Mouse (Mus musculus) heart, postnatal 0 days (tissue): Measurements from ENCODE around the gene Gm42906. TPM values are rescaled to one million over a fixed set of nuclear protein-coding genes. Genes with fewer than 3 reads are reported as not detected.

Experiments
- ATAC-seq: fragments of 200-750 bp; cut with Nextera tagmentation; 2 replicates; pipeline ENCODE4 v1.8.0; 2017; ENCODE audit warnings: low read depth, moderate number of reproducible peaks, moderate library complexity; ENCODE audit not compliant: insufficient read depth
- DNase-seq: peaks from one replicate; pipeline ENCODE4 v3.0.0-alpha.2; 2016; ENCODE audit warnings: low spot score
- H3K27ac ChIP-seq: fragments of 300-500 bp; sonication (generic); 2 replicates; pipeline ENCODE4 v1.5.1; 2014; ENCODE audit warnings: low read depth, mild to moderate bottlenecking
- H3K27me3 ChIP-seq: fragments of 300-500 bp; sonication (generic); 2 replicates; pipeline ENCODE4 v1.6.1; 2014; ENCODE audit warnings: low read length, mixed read lengths; ENCODE audit not compliant: control insufficient read depth, insufficient read depth
- H3K36me3 ChIP-seq: fragments of 300-500 bp; sonication (generic); replicated peaks from 2 replicates; pipeline ENCODE4 v1.6.1; 2014; ENCODE audit warnings: low read length, mixed read lengths; ENCODE audit not compliant: control insufficient read depth, insufficient read depth
- H3K4me1 ChIP-seq: fragments of 300-500 bp; sonication (generic); 2 replicates; pipeline ENCODE4 v1.6.1; 2014; ENCODE audit warnings: antibody characterized with exemption; ENCODE audit not compliant: control insufficient read depth, insufficient read depth
- H3K4me2 ChIP-seq: fragments of 300-500 bp; sonication (generic); 2 replicates; pipeline ENCODE4 v1.6.1; 2014; ENCODE audit warnings: low read depth, mild to moderate bottlenecking, low read length, moderate library complexity
- H3K4me3 ChIP-seq: fragments of 300-500 bp; sonication (generic); 2 replicates; pipeline ENCODE4 v1.5.1; 2014; ENCODE audit warnings: low read depth, low read length
- H3K9ac ChIP-seq: fragments of 300-500 bp; sonication (generic); replicated peaks from 2 replicates; pipeline ENCODE4 v1.6.1; 2014; ENCODE audit warnings: low read depth, low read length, mixed read lengths
- H3K9me3 ChIP-seq: fragments of 300-500 bp; sonication (generic); replicated peaks from 2 replicates; pipeline ENCODE4 v1.6.1; 2016; ENCODE audit warnings: low read length; ENCODE audit not compliant: control insufficient read depth
- CTCF ChIP-seq: IDR thresholded peaks from 2 replicates; pipeline ENCODE4 v1.5.1; 2016; ENCODE audit warnings: antibody characterized with exemption, control low read depth, low read depth
- EP300 ChIP-seq: IDR thresholded peaks from 2 replicates; pipeline ENCODE4 v1.6.1; 2016; ENCODE audit warnings: antibody characterized with exemption, low read depth
- WGBS: fragments of 180-500 bp; shearing (Covaris S2); extraction: QIAGEN DNeasy Blood & Tissue Kit; methylation state at CpG from one replicate; pipeline ENCODE4 v1.1.7; 2014; 5-methylcytosine and 5-hydroxymethylcytosine counted together
- polyA plus RNA-seq: library from polyadenylated mRNA; unstranded; fragments of >200 nt; fragmentation: Nextera tagmentation; extraction: Ambion mirVana; gene quantifications from 2 replicates; pipeline ENCODE4 v1.2.1, GENCODE M21; 2015
- total RNA-seq: library from RNA; depleted of rRNA; stranded (reverse); fragments of >200 nt; gene quantifications from 2 replicates; pipeline ENCODE4 v1.2.3, GENCODE M21; 2014; ENCODE audit warnings: low replicate concordance

The Gm42906 gene
- total and polyA plus RNA-seq, 2 experiments from 2014 or later = not detected

GRCm38 (mm10) chr5:151143955-151144354, 284.0 kb downstream of the Gm42906 start:
- Histone ChIP-seq H3K4me2 (no peak overlapping the region), H3K36me3 (no peaks in the 10 kb centered on the region), H3K27me3 (no peaks in the 10 kb centered on the region), H3K9ac (no peak overlapping the region), H3K4me1 (0 out of 2 replicates have a peak, but pooled peaks cover 13% of the 10 kb centered on the region), H3K27ac (no peak overlapping the region), H3K4me3 (no peak overlapping the region), H3K9me3 (no peaks in the 10 kb centered on the region)
- DNase-seq (no peak), ATAC-seq (no peak)
- TF ChIP-seq CTCF = no peak
- TF ChIP-seq EP300 = no peak
- 82% methylated on average over 5 of the region's 5 CpGs for WGBS

- ATAC-seq = peak; percentile 34
- TF ChIP-seq EP300 (no peak), CTCF (no peak)
- Histone ChIP-seq H3K4me3 (no peak overlapping the region), H3K36me3 (no peaks in the 10 kb centered on the region), H3K4me1 (0 out of 2 replicates have a peak, but pooled peaks cover 18% of the 10 kb centered on the region), H3K27me3 (no peaks in the 10 kb centered on the region), H3K4me2 (no peak overlapping the region), H3K9me3 (no peaks in the 10 kb centered on the region), H3K9ac (no peak overlapping the region), H3K27ac (peak overlapping the region; percentile 50)
- no peak for DNase-seq
- WGBS = 39% methylated on average over 11 of the region's 11 CpGs
Measured at GRCm38 (mm10) chr5:151142671-151143601, 285.0 kb downstream of the Gm42906 start.

- peak; percentile 73 for ATAC-seq
Measured at GRCm38 (mm10) chr5:151142241-151142640, 285.7 kb downstream of the Gm42906 start.

GRCm38 (mm10) chr5:151137901-151138300, 290.1 kb downstream of the Gm42906 start:
- peaks cover 16% of the 10 kb centered on the region; the same call in 1 of the 2 replicates for H3K4me1 ChIP-seq
- no peak overlapping the region for H3K9ac ChIP-seq
- no peaks in the 10 kb centered on the region for H3K27me3 ChIP-seq
- H3K4me2 ChIP-seq = no peak overlapping the region
- H3K36me3 ChIP-seq = no peaks in the 10 kb centered on the region
- H3K9me3 ChIP-seq = no peaks in the 10 kb centered on the region
- ATAC-seq (no peak), DNase-seq (no peak)
- no peak overlapping the region for H3K4me3 ChIP-seq
- no peak overlapping the region for H3K27ac ChIP-seq
- WGBS = 23% methylated on average over 5 of the region's 5 CpGs
- TF ChIP-seq CTCF (no peak), EP300 (no peak)

More at GRCm38 (mm10) chr5:151142241-151142640, 285.7 kb downstream of the Gm42906 start:
- Histone ChIP-seq H3K27me3 (no peaks in the 10 kb centered on the region), H3K9me3 (no peaks in the 10 kb centered on the region), H3K27ac (0 out of 2 replicates have a peak overlapping the region, but pooled peaks have one; percentile 50), H3K36me3 (no peaks in the 10 kb centered on the region), H3K9ac (no peak overlapping the region), H3K4me1 (0 out of 2 replicates have a peak, but pooled peaks cover 19% of the 10 kb centered on the region), H3K4me3 (no peak overlapping the region), H3K4me2 (no peak overlapping the region)
- WGBS = 35% methylated on average over 5 of the region's 5 CpGs
- no peak for TF ChIP-seq EP300
- TF ChIP-seq CTCF = peak; percentile 81
- DNase-seq = peak; percentile 72

- WGBS = 80% methylated on average over 4 of the region's 4 CpGs
- Histone ChIP-seq H3K4me2 (no peak overlapping the region), H3K4me1 (peaks cover 12% of the 10 kb centered on the region; the same call in 1 of the 2 replicates), H3K9me3 (no peaks in the 10 kb centered on the region), H3K4me3 (no peak overlapping the region), H3K27me3 (no peaks in the 10 kb centered on the region), H3K36me3 (no peaks in the 10 kb centered on the region), H3K9ac (no peak overlapping the region), H3K27ac (no peak overlapping the region)
- ATAC-seq = no peak
- DNase-seq = no peak
- TF ChIP-seq CTCF (no peak), EP300 (no peak)
Measured at GRCm38 (mm10) chr5:151137311-151137710, 290.7 kb downstream of the Gm42906 start.
